Mouse (Mus musculus): ENCODE measurements around the gene Skil.

Gene Skil

DNA sequence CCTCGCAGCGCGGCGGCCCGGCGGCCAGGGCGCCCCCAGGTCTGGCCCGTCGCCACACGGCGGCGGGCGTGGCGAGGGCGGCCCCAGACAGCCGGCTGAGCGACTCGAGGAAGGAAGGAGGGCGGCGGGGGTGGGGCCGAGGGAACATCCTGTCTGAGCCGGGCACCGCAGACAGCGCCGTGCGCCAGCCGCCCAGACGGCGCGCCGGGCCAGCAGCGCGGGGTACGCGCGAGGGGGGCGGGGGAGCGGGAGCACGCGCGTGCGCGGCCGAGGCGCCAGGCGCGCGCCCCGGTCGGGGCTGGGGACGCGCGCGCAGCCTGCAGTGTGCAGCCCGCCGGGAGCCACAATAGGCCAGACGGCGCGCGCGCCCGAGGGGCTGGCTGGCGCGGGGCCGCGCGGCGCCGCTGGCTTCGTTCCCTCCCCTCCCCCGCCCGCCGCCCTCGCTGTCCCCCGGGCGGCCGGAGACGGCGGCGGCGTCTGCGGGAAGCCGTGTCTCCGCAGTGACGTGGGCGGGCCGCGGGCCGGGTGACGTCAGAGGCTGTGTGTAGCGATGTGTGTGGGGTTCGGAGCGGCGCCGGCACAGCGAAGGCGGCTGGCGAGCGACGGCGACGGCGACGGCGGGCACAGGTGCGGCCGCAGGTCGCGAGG lies at the start of gene Skil:
Skil (plus strand) TSS at position 528 of the 648 bp plus-strand sequence.
- DNase-seq (ENCODE audit: low spot score in 2 of 2), result peak; percentile 90 to 91

DNA sequence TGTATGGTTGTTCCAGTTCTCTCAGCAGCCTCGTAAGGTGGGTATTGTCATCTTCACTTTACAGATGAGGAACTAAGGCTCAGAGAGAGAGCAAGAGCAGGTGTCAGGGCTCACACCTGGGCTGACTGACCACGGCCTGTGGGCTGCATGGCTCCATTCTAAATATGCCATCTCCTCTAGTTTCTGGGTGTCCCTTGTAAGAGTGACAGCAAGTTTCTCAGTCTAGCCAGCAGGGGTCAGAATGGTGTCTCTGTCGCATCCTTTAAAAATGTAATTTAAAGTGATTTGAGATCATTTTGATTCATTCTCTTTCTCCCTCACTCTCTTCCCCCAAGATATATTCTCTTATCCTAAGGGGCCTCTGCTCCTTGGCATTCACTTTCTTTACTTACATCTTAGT lies 47.6 kb upstream of the Skil start:
- DNase-seq (ENCODE audit: low spot score in 2 of 2), result no peak

DNA sequence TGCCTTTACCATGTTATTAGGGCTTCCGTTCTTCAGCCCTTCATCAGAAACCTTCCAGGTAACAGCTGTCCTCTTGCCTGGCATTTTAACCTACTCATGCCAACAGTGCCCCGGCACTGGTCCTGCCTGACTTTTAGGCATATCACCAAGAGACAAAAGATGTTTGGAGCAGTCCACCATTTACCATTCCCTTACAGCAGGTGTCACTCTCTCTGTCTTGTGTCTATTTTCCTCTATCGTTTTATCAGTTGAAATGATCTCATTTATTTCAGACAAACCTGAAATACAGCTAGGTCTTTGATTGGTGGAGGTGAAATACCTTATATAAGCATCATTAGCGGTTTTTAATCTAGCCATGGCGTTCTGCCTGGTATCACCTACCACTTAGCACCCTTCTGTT lies 45.8 kb upstream of the Skil start:
- no peak for DNase-seq (ENCODE audit: low spot score in 2 of 2)

DNA sequence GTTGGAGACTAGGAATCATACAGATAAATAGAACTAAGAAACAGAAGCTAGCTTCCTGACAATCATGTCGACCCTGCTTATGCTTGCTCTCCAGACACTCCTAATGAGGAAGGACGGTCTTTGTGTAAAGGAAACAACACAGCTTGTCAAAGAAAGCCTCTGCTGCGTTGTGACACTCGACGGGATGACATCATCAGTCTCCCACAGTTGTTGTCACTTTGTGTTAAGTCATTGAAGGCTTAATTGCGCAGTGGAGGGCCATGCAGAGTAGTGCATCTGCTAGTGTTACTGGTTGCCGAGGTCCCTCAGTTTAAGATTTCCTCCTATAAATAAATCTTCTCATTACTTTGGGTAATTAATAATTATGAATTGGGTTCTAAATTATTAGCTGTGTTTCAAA lies 44.5 kb upstream of the Skil start:
- no peak for DNase-seq (ENCODE audit: low spot score in 2 of 2)

DNA sequence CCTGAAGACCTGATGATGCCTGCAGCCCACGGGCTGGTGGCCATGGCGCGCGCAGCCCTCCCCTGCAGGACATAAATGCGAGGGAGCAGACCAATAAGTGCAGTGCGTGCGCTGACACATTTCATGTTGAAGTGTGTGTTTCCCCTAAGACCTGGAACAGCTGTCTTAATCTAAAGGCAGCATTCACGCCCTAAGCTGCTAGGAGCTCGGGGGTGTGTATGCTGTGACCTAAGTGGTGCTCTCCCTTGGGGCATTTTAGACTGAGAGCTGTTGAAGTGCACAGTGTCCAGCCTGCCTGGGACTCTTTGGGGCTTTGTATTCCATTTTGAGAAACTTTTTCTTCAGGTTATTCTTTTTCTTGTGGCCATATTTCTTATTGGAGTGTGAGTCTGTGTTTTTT lies 43.1 kb upstream of the Skil start:
- DNase-seq (ENCODE audit: low spot score in 2 of 2), result no peak

DNA sequence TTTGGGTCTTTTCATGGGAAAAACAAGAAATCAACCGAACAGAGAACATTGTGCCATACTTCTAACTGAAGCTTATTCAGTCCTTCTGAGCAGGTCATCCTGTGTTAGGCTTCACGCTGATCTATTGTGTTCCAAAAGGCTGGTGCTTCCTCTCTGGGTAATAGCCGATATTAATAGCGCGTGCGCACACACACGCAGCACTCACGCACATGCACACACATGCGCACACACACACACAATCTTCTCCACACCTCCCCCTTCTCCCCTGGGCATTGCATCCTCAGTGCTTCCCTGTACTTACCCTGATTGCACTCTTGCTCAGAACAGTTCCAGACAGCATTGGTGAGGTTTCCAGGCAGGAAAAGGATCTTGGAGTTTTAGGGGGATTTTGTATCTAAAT lies 41.7 kb upstream of the Skil start:
- no peak for DNase-seq (ENCODE audit: low spot score in 2 of 2)

DNA sequence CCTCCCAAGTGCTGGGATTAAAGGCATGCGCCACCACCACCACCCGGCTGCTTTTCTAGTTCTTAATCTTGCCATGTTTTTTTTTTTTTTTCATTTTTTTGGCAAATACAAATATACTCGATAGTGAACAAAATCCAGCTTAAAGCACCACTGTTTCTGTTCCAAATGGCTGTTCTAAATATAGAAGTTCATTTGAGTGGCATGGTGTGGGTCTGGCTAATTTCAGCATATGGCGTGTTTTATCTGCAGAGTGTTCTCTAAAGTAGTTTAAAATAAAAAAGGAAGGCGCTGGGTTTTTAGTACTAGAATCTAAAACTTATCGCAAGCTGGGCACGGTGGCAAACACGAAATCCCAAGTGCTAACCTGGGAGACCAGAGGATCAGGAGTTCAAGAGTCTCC lies 40.0 kb upstream of the Skil start:
- no peak for DNase-seq (ENCODE audit: low spot score in 2 of 2)

DNA sequence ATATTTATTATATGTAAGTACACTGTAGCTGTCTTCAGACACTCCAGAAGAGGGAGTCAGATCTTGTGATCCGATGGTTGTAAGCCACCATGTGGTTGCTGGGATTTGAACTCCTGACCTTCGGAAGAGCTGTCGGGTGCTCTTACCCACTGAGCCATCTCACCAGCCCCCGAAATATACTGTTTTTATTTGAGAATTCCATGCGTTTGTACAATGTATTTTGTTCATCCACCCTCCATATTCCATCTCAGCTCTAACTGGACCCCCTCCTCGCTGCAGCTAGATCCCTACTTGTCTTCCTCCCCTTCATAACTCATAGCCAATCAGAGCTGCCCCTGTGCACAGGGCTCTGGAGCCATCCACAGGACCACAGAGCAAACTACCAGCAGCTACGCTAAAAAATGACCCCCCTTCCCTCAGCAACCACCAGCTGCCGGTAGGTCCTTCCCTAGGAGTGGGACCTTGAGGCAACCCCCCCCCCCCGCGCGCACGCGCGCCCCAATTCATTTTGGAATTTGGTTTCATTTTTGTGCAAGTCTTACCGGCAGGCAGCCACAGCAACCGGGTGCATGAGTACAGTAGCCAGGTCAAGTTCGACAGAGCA lies 38.7 kb upstream of the Skil start:
- DNase-seq (ENCODE audit: low spot score in 2 of 2), result no peak

DNA sequence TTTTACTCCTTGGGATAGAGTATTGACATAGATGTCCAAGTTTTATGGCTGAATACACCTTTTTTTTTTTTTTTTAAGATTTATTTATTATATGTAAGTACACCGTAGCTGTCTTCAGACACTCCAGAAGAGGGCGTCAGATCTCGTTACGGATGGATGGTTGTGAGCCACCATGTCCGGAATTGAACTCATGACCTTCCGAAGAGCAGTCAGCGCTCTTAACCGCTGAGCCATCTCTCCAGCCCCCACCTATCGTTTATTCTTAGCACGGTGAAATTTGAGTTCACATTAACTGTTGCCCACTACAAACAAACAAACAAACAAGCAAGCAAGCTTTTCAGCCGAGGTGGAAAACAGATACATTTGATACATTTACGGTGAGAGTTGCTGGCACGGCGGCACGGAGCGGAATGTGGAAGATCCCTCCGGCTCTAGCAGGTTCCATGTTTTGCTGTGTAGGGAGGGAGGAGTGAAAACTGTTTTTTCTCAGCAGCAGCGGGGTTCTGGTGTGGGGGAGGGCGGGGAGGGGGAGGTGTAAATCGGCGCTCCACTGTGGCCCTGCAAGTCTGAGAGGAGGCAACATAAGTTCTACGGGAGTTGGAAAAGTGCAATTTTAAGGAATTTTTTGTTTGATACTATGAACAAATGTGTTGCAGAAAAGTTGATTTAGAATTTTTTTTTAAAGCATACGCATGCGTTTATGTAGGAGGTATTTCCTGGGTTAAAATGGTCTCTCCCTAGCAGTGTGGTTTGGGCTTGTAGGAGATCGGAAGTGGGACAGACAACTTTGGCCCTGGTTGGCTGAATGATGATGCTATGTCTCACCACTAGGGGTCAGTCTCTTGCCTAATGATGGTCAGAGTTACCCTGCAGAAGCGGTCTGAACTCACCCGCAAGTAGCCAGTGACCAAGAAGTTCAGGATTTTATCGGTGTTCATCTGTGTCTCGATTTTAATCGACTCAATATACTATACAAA lies 37.9 kb upstream of the Skil start:
- DNase-seq (ENCODE audit: low spot score in 2 of 2), result peak; percentile 54 to 68

DNA sequence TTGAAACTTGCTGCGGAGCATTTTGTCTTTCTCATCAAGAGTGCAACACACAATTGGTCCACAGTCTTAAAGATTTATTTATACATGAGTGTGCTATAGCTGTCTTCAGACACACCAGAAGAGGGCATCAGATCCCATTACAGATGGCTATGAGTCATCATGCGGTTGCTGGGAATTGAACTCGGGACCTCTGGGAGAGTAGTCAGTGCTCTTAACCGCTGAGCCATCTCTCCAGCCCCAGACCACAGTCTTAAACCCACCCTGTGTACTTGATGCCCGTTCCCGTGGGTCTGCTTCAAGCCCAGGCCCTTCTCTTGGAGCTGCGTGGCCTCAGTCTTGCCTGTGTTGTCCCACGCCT lies 34.1 kb upstream of the Skil start:
- no peak for DNase-seq (ENCODE audit: low spot score in 2 of 2)

DNA sequence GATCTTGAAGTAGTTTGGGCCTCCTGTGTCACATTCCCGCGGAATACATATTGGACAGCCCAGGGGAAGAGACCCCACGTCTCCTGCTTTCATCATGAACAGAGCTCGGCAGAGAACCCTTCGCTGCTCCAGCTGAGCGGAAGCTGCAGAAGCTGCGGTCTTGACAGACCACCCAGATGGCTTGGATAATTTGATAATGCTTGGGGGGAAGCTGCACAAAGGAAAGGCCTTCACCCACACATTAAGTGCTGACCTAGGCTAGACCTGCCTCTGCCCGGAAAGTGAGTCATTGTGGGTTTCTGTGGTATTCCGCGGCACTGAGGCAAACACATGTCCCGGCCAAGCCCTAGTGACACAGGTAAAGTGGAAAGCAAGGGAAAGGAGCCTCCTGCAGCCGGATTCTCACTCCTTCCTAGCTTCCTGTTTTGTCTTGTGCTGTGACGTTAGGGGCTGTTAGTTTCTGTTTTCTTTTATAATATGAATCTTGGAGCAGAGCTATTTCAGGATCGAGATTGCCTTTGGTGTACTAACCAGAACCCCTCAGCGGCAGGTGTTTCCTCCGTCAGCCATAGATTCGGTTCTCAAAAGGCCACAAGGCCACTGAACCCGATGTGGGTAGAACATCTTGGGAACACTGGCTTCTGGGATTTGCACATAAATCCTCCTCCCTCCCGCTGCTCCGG lies 33.6 kb upstream of the Skil start:
- no peak for DNase-seq (ENCODE audit: low spot score in 2 of 2)

DNA sequence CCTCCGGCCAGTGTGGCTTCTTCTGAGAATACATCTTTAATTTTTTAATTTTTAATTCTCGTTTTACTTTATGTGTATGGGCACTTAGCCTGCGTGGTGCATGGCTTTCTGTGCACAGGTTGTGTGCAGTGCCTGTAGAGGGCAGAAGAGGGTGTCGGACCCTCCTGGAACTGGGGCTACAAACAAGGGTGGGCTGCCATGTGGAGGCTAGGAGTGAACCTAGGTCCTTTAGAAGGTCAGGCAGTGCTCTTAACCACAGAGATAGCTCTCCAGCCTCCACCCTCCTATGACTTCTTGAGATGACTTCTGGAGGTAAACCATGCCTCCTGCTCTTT lies 33.1 kb upstream of the Skil start:
- DNase-seq (ENCODE audit: low spot score in 2 of 2), result no peak

DNA sequence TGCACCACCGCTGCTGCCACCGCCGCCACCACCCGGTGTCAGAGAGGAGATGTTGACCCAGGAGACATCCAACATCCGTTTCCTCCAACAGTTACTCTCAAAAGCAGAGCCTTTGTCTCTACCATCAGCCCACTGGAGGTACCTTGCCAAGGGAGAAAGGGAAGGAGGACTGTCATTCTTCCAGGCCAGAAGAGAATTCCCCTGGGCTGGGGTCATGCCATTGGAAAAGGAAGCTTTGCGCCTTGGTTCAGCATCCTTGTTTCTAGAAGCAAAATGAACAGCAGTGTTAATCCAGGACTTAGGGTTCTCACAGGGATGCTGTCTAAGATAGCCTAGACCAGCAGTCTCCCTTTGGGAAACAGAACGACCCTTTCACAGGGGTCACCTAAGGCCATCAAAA lies 32.5 kb upstream of the Skil start:
- no peak for DNase-seq (ENCODE audit: low spot score in 2 of 2)

DNA sequence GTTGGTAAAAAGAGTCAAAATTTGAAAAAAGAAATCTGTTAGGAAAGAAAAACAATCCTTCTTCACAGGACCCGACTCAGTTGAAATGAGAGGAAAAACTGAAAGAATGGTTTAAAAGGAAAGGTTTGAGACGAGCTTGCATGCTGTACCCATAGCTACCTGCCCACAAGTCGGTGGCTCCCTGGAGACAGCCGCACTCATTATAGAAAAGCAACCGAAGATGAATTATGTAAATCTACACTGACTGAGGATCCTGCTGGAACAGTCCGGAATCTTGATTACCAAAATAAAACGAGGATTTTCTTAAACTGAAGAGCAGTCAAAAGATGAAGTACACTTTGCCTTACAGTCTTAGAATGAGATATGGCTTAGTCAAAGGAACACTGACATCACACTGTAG lies 26.4 kb upstream of the Skil start:
- peak in 1 of 2 experiments; percentile 39 for DNase-seq (ENCODE audit: low spot score in 2 of 2)

DNA sequence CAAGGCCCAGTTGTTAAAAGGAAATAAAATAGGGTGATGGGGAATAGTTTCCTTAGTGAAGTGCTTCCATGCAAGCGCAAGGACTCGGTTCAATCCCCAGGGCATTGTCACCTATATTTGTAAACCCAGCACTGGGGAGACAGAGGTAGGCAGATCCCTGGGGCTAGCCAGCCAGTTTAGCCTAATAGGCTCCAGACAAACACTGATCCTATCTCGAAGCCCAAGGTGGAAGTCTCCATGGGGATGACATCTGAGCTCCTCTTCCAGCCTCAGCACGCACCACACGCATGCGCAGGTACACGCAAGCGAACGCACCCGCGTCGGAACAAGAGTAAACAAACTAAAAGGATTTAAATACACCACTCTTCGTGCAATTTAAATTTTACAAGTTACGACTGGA lies 23.1 kb upstream of the Skil start:
- no peak for DNase-seq (ENCODE audit: low spot score in 2 of 2)

DNA sequence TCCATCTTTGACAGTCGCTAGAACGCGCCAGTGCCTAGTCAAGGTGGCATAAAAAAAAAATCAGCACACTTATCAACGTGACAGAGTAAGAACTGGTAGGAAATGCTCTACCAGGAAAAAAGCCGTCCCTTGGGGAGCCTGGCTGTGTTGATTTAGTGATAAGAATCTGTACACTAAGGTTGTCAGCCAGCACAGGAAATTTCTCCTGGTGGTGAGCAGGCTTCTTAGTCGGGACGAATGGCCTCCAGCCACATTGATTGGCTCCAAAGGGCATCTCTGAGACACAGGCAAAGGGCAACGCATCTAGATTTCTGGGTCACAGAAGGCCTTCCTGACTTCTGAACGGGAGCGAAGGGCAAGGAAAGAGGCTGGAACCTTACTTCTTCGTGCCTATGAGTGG lies 19.1 kb upstream of the Skil start:
- no peak for DNase-seq (ENCODE audit: low spot score in 2 of 2)

DNA sequence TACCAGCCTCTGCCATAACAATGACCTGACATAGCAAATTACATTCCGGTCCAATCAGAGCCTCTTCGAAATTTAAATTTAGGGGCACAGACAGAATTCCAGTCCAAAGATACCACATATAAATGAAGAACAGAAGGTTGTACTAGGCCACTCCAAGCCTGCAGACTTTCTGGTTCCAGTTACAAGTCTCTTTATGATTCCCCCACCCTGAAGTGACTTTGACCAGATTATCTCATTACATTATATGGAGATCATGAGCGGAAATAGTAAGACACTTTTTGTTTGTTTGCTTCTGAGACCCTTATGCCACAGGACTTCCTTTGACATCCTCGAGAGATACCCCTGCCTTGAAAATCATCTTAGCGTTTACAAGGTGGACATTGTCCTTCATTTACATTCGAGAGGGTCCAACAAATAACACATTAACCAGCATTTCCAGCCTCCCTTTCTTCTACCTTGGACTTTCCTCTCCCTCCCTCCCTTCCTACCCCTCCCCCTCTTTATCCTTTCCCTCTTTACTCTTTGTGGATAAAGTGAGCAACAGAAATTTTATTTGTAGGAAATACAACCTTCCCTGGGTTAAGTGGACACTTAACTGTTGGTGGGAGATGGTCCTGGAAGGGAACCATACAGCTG lies 17.7 kb upstream of the Skil start:
- no peak for DNase-seq (ENCODE audit: low spot score in 2 of 2)

DNA sequence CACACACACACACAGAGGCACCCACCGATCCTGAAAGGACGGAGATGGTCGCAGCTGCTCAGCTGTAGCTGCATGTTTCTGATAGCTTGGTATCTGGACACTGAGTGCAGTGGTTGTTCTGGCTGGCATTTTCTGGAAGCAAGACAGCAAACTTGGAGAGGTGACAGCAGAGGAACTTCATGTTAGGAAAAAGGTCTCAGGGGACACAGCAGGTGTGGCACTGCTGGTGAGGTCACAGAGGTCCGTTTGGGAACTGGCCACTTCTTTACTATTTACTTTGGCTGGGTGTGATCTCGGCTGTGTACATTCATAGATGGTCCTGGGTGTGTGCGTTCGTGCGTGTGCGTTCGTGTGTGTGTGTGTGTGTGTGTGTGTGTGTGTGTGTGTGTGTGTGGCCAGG lies 15.4 kb upstream of the Skil start:
- DNase-seq (ENCODE audit: low spot score in 2 of 2), result no peak

DNA sequence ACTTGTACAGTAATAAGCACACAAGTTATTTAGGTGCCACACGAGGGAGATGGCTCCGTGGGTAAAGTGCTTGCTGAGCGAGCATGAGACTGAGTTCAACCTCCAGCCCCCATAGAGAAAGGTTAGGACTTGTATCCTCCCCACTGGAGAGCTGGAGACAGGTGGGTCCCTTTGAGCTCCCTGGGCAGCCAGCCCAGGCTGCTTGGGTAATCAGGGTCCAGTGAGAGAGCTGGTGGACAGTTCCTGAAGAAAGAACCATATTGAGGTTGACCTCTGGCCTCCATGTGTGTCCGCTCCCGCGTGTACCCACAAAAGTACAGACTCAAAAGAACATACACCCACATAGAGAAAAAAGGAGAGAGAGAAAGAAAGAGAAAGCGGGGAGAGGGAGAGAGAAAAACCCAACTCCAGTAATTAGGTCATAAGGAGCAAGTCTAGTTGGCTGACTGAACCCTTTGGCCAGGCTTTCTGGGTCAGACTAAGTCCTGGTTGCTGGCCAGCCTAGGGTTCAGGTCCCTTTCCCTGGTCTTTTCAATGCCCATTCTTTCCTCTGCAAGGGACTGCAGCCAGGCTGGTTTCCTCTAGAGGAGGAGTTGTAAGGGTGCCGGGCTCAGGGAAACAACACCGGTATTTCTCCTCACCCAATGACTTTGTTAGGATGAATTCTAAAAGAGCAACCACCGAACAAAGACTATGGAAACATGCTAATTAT lies 13.9 kb upstream of the Skil start:
- DNase-seq (ENCODE audit: low spot score in 2 of 2), result no peak

DNA sequence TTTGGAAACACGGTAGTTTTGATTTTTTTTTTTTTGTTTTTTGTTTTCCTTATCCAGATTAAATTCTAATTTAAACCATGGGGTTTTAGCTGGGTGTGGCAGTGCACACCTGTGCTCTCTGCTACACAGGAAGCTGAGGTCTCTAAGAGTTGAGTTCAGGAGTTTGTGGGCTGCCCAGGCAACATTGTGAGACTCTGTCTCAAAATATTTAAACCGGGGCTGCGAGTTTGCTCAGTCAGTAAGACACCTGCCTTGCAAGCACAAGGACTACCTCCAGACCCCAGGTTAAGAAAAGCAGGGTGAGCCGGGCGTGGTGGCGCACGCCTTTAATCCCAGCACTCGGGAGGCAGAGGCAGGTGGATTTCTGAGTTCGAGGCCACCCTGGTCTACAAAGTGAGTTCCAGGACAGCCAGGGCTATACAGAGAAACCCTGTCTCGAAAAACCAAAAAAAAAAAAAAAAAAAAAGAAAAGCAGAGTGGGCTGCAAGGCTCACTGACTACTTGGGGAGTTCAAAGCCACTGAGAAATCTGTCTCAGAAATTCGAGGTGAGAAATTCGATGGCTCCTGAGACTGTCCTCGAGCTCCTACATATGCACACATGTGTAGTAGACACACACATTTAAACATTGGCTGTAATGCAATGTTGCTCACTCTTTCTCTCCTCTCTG lies 11.9 kb upstream of the Skil start:
- DNase-seq (ENCODE audit: low spot score in 2 of 2), result no peak

All from right cerebral cortex, postnatal 36 days (tissue).